Mouse (Mus musculus): ENCODE measurements around the gene Slc22a16.
A peak's percentile ranks its signal among the peaks of the same experiment; 100 is the strongest.
"Not testable (repeated sequence)": the region's sequence is repeated elsewhere in the genome, so short reads cannot be mapped to it uniquely, and the experiment has no call there.

Gene Slc22a16

DNA sequence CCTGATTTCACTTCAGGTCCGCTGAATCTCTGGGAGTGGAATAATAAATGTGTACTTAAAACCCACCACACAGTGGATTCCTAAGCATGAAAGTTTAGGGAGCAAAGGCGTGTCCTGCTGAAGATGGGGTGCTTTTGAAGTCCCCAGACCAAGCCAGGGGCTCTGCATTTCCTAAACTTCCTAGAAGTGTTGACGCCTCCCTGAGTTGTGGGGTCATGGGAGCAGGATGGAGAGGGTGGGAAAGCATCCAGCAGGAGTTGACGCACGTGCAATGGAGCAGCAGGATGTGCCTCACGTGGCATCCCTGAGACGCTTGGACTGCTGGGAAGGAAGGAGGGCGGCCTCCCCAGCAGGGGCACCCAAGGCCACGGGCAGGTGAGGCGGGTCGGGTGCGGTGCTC is at the start of gene Slc22a16:
Slc22a16 (plus strand) TSS at position 301 of the 400 bp plus-strand sequence.
- no peak for DNase-seq (ENCODE audit: low read depth)

DNA sequence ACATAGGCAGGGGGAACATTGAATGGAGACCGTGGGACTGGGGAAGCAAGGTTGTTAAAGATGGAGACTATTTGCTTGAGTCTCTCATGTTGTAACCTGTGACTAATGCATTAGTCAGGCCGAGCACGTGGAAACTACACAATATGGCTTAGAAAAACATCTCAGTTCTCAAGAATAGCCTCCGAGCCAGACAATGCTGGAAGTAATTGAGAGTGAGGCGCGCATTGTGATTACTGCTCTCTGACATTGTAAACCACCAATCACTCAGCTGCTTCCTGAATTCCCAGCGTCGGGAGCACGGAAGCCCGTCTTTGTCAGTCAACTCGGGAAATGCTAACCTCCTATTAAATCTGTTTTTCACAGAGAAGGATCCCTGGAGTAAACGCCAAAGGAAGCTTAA is 48.6 kb upstream of the Slc22a16 start:
- peak; percentile 77 for DNase-seq (ENCODE audit: low read depth)

DNA sequence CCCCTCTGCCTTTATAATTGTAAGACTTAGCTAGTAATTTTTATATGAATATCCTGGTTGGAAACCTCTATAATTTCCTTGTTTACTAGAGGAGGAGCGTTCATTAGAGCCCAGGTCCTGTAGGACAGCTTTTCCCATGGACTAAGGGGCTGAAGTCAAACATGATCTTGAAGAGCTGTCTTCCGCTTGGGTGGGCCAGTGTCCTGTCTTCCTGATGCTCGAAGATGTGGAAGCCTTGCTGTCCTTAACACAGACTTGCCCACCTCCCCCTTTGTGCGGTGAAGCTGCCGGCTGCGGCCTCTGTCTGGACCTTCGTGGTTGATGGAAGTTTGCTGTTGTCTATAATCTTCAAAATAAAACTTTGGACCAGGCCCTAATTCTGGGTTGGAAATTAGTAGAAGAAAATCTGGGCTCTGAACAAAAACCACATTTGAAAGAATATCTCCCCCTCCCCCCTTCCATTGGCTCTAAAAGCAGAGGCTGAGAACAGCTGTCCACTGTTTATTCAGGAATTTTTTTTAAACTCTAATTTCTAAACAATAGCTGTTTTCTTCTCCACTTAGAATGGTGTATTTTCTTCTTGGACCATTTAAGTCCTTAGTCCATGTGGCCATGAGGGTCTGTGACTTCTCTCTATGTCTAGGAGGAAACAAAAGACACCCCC is 46.7 kb upstream of the Slc22a16 start:
- DNase-seq (ENCODE audit: low read depth) = no peak

DNA sequence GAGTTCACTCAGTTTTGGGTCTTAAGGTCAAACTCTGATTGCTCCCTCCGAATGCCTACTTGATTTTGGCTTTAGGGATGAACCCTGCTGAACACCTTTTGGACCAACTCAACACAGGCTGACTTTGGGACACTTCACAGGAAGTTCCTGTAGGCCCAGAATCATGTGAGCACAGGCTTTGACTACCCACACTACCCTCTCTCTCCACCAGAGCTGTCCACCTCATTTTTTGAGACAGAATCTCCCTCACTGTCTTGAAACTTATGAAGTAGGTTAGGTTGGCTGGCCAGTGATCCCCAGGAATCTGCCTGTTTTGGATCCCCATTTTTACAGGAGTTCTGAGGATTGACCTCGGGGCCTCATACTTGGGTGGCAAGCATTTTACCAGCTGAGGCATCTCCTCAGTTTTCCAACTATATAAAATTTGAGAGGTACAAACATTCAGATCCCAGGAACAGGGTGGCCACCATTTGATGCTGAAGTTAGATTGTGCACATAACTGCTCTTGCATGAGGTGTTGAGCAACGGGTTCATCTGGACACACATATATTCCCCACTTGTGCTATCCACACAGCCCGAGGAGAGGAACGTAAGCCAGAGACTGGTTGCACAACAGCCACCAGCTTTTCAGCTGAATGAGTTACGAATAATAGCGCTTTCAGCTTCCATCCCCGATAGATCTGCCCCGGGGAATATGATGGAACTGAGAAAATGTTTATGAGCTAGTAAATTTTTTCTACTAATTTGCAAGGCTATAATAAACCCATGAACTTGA is 45.9 kb upstream of the Slc22a16 start:
- peak; percentile 77 for DNase-seq (ENCODE audit: low read depth)

DNA sequence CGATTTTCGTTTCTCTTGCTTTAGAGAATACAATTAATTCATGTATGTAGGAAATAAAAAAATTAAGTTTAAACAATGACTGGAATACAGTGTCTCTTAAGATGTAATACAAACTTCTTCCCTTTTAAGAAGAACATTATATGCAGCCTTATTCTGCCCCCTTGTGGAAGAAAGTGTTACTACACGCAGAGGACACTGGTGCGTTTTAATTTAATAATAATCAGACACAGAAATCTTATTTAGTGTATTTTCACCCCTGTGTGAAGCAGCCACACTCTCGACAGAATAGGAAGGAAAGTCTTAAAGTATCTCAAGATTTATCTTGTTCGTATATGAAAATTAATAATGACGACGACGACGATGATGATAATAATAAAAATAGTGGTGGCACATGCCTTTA is 45.1 kb upstream of the Slc22a16 start:
- DNase-seq (ENCODE audit: low read depth) = peak; percentile 90

DNA sequence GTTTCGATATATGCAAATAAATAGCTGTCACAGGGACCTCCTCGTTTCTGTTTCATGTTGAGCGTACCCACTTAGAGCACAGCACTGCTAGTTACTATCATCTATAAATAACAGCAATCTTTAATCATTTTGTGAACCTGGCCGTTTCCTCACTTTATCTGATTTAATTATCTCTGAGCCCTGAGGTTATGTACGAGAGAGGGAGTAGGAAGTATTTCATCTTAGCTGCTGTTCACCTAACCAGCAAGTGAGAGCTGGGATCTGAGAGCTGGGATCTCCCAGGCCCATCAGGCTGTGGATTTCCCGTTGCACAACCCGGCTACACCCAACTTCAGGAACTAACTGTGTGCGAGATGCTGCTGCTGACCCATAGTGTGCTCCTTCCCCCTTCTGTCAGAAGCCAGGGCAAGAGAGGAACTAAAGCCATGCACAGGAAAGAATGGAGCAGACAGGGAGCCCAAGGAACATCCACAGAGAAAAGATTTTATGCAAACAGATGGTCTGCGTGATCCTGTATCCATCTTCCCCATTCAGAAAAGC is 44.5 kb upstream of the Slc22a16 start:
- DNase-seq (ENCODE audit: low read depth) = peak; percentile 94

DNA sequence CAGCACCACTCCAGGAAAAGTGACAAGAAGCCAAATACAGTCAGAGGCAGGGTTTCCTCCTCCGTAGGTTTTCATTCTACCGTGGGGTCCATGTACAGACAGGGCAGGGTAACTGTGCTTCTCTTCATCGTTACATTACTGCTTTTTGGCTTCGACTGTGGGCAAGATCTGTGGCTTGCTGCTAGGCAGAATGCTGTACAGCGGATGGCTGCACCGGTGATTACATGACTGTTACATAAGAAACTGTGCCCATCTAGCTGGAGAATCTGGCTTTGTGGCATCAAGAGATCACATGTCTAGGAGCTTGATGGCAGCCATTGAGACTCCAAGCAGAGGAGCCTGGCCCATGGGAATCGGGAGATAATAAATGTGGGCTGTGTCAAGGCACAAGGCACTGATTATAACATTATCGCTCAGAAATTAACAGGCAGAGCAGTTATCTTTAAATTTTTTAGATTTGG is 43.8 kb upstream of the Slc22a16 start:
- DNase-seq (ENCODE audit: low read depth) = peak; percentile 90

DNA sequence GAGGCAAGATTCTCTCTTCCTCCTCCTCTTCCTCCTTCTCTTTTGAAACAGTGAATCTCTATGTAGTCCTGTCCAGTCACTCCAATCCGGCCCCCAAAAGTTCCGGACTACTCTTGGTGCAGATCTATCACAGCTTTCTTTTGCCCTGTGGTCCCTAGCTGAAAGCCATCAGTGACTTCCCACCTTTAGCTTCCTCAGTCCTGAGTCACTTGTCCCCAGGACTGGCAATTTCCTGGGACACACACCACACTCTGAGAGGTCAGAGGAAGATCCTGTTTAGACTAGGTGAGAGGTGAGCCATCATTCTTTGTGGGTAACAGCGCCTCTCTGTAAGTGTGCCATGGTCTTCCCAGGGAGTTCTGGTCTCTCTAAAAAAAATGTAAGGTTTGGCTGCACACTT is 43.1 kb upstream of the Slc22a16 start:
- peak; percentile 26 for DNase-seq (ENCODE audit: low read depth)

DNA sequence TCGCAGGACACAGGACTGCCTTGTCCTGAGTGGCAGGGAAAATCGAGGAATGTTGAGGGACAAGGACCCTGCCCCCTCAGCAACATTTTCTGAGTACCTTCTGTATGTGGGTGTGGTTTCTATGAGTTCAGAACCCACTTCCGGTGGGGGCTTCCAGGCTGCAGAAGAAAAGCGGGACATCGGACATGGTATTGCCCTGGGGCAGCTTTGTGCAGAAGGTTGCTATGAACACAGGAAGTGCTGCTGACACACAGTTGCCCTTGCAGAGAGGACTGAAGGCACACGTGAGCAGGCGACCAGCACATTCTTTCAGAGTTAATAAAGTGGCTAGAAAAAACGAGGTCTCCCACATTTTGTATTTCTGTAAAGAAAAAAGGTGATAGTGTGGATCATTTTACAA is 42.6 kb upstream of the Slc22a16 start:
- peak; percentile 88 for DNase-seq (ENCODE audit: low read depth)

DNA sequence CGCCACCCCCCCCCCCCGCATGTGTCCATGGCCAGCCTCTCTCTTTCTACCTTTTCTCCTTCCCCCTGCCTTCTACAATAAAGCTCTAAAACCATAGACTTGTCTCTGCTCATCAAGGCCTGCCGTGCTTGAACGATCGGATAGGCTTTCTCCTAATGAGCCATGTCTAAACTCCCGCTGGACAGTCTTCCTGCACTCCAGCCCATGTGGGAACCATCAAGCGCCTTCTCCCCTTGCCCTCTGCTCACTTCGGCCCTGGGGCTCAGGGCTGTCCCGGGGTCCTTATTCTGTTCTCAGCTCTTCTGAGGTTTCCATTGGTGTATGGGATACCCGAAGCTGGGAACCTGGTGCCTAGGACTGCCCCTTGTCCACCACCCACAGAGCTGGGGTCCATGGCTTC is 41.5 kb upstream of the Slc22a16 start:
- no peak for DNase-seq (ENCODE audit: low read depth)

DNA sequence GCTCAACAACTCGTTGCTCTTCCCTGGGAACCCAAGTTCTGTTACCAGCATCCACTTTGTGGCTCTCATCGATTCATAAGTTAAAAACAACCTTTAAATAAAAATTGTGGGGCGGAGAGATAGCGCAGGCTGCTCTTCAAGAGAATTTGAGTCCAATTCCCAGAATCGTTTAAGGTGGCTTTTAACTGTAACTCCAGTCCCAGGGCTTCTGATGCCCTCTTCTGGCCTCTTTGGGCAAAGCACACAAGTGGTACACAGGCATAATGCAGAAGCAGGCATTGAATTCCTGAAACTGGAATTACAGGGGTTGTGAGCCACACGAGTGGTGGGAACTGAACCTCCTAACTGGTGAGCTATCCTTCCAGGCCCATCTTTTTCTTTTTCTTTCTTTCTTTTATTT is 40.5 kb upstream of the Slc22a16 start:
- DNase-seq (ENCODE audit: low read depth) = peak; percentile 85

DNA sequence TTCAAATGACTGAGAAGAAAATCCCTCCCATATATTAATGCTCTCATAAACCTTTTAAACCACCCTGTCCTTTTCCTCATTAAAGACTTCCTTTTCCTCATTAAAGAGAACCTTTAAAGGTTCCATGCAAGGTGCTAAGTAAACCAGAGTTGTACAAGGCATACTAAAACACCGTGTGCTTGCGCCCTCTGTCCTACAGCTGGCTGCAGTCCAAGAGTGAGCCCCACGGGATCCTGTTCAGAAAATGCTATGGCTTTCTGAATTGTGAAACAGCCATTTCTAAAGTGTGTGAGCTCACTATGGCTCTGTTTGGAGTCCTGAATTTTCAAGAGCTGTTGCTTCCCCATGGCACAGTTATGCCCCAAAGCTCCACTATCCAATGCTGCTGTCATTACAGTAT is 39.5 kb upstream of the Slc22a16 start:
- DNase-seq (ENCODE audit: low read depth) = no peak

DNA sequence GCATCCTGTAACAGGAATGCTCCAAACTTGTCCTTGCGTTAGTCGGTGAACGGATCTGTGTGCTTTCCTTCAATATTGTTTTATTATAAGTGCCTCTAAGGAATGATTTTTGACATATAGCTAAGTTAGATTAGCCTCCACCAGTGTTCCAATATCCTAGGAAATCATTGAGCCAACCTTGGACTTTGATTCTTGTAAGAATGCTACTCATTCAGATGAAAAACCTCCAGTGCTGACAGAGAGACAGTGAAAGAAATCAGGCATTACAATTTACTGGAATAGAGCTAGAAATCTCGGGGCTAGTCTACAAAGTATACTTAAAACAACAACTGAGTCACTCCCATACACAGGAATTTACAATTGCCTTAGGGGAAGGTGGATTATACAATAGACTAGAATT is 37.5 kb upstream of the Slc22a16 start:
- not testable (repeated sequence) for DNase-seq (ENCODE audit: low read depth)

DNA sequence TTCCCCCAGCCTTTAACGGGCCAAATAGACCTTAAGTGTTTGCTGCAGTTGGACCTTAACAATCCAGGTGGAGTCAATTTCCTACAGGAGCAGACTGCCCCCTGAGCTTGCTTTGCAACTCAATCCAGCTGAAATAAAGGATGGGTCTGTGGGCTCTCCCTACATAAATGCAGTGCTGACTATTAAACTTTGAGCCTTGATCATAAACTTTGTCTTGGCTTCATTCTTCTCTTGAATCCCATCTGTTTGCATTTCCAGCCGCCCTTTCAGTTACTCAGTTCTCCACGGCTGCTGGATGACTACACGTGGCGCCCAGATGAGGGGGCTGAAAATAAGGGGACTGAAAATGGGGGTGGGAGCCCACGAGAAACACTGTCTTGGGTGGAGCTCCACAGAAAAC is 28.8 kb upstream of the Slc22a16 start:
- DNase-seq (ENCODE audit: low read depth) = no peak

DNA sequence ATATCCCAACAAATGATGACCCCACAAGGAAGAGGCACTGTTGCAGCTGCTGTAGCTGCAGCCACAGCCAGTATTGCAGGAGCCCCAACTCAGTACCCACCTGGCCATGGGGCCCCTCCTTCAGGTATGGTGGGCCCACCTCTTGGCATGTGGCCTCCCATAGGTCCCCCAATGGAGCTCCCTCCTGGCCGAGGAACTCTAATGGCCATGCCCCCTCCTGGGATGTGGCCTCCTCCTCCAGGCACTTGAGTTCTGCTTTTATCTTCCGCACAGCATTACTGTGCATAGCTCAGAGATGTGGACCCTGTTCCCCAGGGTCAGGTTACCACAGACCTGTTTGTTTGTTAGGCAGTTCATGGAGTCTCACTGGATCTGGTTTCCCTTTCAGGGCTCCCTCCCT is 20.8 kb upstream of the Slc22a16 start:
- no peak for DNase-seq (ENCODE audit: low read depth)

DNA sequence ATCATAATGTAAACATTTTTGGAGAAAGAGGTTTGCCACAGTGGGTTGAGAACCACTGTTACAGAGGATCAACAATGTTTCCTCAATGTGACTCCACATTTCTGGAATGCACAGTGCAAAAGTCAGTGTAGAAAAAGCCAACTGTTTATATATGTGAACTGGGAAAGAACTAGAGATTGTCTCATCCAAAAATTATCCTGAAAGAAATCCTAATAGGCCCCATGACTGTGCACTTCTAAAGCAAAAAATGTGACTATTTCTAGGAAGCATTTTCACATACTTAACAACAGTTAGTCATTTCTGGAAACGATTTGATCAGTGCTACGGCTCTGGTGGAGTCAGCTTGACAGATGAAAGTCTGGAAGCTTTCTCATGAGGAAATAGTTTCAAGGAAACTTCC is 18.3 kb upstream of the Slc22a16 start:
- DNase-seq (ENCODE audit: low read depth) = no peak

DNA sequence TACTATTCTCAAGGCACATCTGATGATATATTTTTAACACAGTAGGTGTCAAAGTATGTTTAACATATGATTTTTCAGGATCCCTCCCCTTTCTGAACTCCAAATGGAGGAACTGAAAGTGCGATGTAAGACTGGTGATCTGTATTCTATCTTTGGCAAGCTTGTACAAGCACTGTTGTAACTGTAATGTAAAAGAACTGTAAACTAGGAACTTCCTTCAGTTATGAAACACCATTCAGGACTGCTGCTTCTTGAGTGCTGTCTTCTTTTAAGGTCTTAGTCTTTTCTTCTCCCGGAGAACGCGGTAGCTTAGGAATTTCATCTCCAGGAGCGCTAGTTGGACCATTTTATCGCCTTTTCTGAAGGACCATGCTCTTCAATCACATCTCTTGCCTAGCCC is 4.4 kb upstream of the Slc22a16 start:
- DNase-seq (ENCODE audit: low read depth) = not testable (repeated sequence)

DNA sequence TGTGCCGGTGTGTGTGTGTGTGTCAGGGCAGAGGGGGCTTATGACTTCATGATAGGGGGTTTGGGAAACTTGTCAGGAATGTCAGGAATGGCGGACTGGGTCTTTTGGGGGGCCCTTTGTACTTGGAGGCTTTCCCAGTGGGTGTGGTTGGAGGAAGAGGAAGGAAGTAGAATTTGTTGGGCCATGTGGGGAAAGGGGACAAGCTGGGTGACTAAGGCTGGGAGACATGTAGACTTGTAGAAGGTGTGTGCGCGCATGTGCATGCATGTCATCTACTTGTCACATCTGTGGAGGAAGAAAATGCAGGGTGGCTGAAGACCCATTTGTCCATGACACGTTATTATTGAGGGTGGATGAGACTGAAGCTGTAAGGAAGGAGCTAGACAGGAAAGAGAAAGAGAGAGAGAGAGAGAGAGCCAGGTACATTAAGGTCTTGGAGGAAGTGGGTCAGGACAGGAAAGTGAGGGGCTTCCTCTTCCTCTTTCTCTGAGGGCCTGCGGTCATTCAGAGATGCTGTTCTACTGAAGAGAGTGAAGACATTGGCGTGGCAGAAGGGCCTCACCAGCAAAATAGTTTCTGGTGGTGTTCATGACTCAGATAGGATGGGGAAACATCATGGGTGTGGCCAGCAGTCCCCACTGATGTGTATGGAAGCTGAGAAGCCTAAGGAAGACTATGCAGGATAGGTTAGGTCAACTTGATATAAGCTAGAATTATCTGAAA is 5.9 kb downstream of the Slc22a16 start:
- DNase-seq (ENCODE audit: low read depth) = peak; percentile 77

DNA sequence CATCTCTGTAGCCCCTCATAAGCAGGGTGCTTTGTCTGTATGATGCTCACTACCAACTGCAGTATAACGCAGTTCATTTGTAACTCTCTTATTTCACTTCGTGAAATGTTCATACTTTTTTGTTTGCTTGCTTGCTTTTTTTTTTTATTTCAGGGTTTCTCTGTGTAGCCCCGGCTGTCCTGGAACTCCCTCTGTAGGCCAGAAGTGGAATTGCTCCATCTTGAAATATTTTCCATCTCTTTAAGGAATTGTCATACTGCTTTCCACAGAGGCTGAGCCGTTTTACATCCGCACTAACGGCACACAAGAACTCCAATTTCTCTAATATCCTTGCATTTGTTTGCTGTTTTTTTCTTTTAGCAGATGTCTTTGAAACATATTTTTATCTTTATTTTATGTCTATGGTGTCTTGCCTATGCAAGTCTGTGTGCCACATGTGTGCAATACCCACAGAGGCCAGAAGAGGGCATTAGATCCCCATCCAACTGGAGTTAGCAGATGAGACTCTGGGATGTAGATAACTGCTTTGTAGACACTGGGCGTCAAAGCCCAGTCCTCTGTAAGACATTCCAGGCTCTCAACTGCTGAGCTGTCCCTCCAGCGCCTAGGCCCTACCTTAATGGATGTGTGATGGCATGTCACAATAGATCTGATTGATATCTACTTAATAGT is 13.6 kb downstream of the Slc22a16 start:
- DNase-seq (ENCODE audit: low read depth) = peak; percentile 74

DNA sequence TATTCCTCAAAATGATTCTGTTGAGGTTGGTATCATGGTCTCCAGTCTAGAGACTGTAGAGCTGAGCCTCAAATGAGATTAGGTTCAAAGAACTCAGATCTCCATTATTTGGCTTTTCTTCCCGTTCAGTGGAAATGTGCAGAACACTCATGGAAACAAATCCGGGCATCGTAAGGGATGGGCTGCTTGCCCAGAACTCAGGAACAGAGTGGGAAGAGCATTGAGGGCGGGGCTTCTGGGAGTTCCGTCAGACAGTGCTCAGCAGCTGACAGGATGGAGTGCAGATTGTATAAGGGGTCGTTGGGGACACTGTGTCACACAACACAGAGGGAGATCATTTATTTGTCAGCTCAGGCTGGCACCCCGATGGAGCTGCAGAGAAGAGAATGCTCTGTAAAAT is 22.1 kb downstream of the Slc22a16 start:
- no peak for DNase-seq (ENCODE audit: low read depth)

DNA sequence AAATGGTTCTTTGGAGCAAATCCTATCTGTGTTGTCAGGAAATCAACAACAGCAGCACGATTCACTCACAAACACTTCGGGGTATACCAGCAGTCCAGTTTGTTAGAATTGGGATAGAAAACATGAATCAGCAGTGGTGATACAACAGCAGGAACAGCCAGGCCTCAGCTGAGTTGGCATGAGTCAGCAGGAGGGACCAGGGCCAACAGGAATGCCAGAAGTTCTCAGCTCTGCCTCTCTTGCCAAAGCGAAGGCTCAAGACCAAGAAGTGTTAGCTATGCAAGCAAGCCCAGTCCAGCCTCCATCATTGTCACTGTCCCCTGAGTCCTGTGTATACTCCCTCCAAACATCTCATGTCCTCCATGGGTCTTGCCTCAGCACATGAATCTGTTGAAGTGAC is 27.0 kb downstream of the Slc22a16 start:
- peak; percentile 17 for DNase-seq (ENCODE audit: low read depth)

All from 416B (cell line).